27 mouse cellular contexts compared by ENCODE assay signal in genomic region chr7:126765540-126765939, GRCm38 (mm10). TPM values are rescaled to one million over a fixed set of nuclear protein-coding genes. Genes with fewer than 3 reads are reported as not detected.
DNase-seq lines count a peak whose midpoint lies in the region; ATAC-seq lines count a peak whose summit lies in the region.
"Had no signal": no experiment of that assay in that cellular context is flagged by ENCODE, and none has a peak within 500 bp of the region (broad histone marks: within the 10 kb centered on the region; RNA-seq: fewer than 3 reads in every experiment).

No protein-coding gene starts in this region.

- no peak overlapping the region for H3K4me3 ChIP-seq in heart, embryonic 12.5 days
- peak overlapping the region; percentile 67 for H3K4me3 ChIP-seq in megakaryocyte, embryonic 14.5 days (replicated peaks)
- H3K4me3 ChIP-seq in liver, embryonic 16.5 days (ENCODE audit: low read depth, low read length) = no peak overlapping the region
- H3K4me3 ChIP-seq: embryonic facial prominence, embryonic 10.5 days; embryonic facial prominence, embryonic 15.5 days; forebrain, embryonic 13.5 days; hindbrain, embryonic 10.5 days; lung, embryonic 15.5 days; midbrain, embryonic 10.5 days; midbrain, embryonic 15.5 days; stomach, embryonic 15.5 days had no signal

- H3K9me3 ChIP-seq in heart, embryonic 12.5 days (replicated peaks) = no peaks in the 10 kb centered on the region
- H3K9me3 ChIP-seq in megakaryocyte, embryonic 14.5 days = no peaks in the 10 kb centered on the region
- H3K9me3 ChIP-seq in liver, embryonic 16.5 days (replicated peaks; ENCODE audit: control insufficient read depth, low read length) = no peaks in the 10 kb centered on the region
- H3K9me3 ChIP-seq: embryonic facial prominence, embryonic 10.5 days; embryonic facial prominence, embryonic 15.5 days; forebrain, embryonic 13.5 days; hindbrain, embryonic 10.5 days; lung, embryonic 15.5 days; midbrain, embryonic 10.5 days; midbrain, embryonic 15.5 days; stomach, embryonic 15.5 days had no signal

- no peak for DNase-seq in heart, adult 11 months
- DNase-seq in layer of hippocampus, adult 11-12 months (ENCODE audit: low spot score) = no peak
- DNase-seq: adrenal gland, adult 2 months; adrenal gland, postnatal 36 days; gastrocnemius, postnatal 14 days; heart, adult 18-20 months; heart, postnatal 14 days; layer of hippocampus, postnatal 36 days; left cerebral cortex, postnatal 4 days; right cerebral cortex, postnatal 25 days; thymus, adult 18-20 months; thymus, postnatal 36 days had no signal

- H3K27ac ChIP-seq in heart, embryonic 12.5 days (ENCODE audit: poor library complexity, severe bottlenecking) = no peak overlapping the region
- no peak overlapping the region for H3K27ac ChIP-seq in liver, embryonic 16.5 days (ENCODE audit: low read length)
- H3K27ac ChIP-seq: embryonic facial prominence, embryonic 10.5 days; forebrain, embryonic 13.5 days; hindbrain, embryonic 10.5 days; lung, embryonic 15.5 days; midbrain, embryonic 10.5 days; midbrain, embryonic 15.5 days; stomach, embryonic 15.5 days had no signal

- no peaks in the 10 kb centered on the region for H3K27me3 ChIP-seq in heart, embryonic 12.5 days (replicated peaks)
- no peaks in the 10 kb centered on the region for H3K27me3 ChIP-seq in megakaryocyte, embryonic 14.5 days (replicated peaks)
- no peaks in the 10 kb centered on the region for H3K27me3 ChIP-seq in liver, embryonic 16.5 days (ENCODE audit: control insufficient read depth, insufficient read depth, low read depth, low read length)
- H3K27me3 ChIP-seq: embryonic facial prominence, embryonic 15.5 days; forebrain, embryonic 13.5 days; lung, embryonic 15.5 days; midbrain, embryonic 15.5 days; stomach, embryonic 15.5 days had no signal

- no peak overlapping the region for H3K9ac ChIP-seq in heart, embryonic 12.5 days
- H3K9ac ChIP-seq in liver, embryonic 16.5 days (ENCODE audit: low read depth, low read length) = no peak overlapping the region
- H3K9ac ChIP-seq: embryonic facial prominence, embryonic 15.5 days; forebrain, embryonic 13.5 days; lung, embryonic 15.5 days; midbrain, embryonic 15.5 days; stomach, embryonic 15.5 days had no signal

- 79% methylated on average over 9 of the region's 9 CpGs for WGBS in heart, embryonic 12.5 days
- 60% methylated on average over 9 of the region's 9 CpGs for WGBS in liver, embryonic 16.5 days (ENCODE audit: insufficient replicate concordance)

- H3K4me2 ChIP-seq in heart, embryonic 12.5 days = no peak overlapping the region
- no peak overlapping the region for H3K4me2 ChIP-seq in liver, embryonic 16.5 days (ENCODE audit: low read depth, low read length)
- H3K4me2 ChIP-seq: embryonic facial prominence, embryonic 15.5 days; forebrain, embryonic 13.5 days; lung, embryonic 15.5 days; midbrain, embryonic 15.5 days; stomach, embryonic 15.5 days had no signal

- H3K36me3 ChIP-seq in heart, embryonic 12.5 days = peaks cover 81% of the 10 kb centered on the region
- peaks cover 100% of the 10 kb centered on the region for H3K36me3 ChIP-seq in megakaryocyte, embryonic 14.5 days (replicated peaks; ENCODE audit: low read length)
- H3K36me3 ChIP-seq in liver, embryonic 16.5 days (ENCODE audit: control insufficient read depth, insufficient read depth) = peaks cover 8% of the 10 kb centered on the region; the same call in 1 of the 2 replicates

- ATAC-seq in heart, embryonic 12.5 days (ENCODE audit: insufficient number of reproducible peaks, low FRiP score) = 0 out of 2 replicates have a peak, but pooled peaks have one; percentile 4
- no peak for ATAC-seq in megakaryocyte, adult 5-6 weeks (ENCODE audit: poor library complexity, severe bottlenecking)
- ATAC-seq in liver, embryonic 16.5 days (ENCODE audit: low read depth) = 0 out of 2 replicates have a peak, but pooled peaks have one; percentile 11
- no peak for ATAC-seq in monocyte, adult 5-6 weeks (replicated peaks; ENCODE audit: insufficient number of reproducible peaks, low FRiP score, low TSS enrichment, poor library complexity, severe bottlenecking)
- ATAC-seq: CD4-positive, CD25-positive, alpha-beta regulatory T cell, adult 4 months; forebrain, embryonic 13.5 days; hindbrain, embryonic 16.5 days had no signal

- H3K4me1 ChIP-seq in heart, embryonic 12.5 days (replicated peaks) = peaks cover 30% of the 10 kb centered on the region
- peaks cover 77% of the 10 kb centered on the region for H3K4me1 ChIP-seq in megakaryocyte, embryonic 14.5 days
- H3K4me1 ChIP-seq in liver, embryonic 16.5 days (ENCODE audit: control insufficient read depth, low read depth, low read length) = peaks cover 30% of the 10 kb centered on the region

RNA-seq across cellular contexts. Expression of gene Gdpd3, which starts 0.6 kb away (rescaled TPM):
- polyA plus RNA-seq in heart, embryonic 12.5 days (2016; fragmentation: Nextera tagmentation; extraction: Ambion mirVana) = 0.87 and 1.8 TPM in 2 replicates
- 3.4 TPM in 1 of 2 replicates, not detected in the other for polyA plus RNA-seq in megakaryocyte, embryonic 14.5 days (2012; ENCODE audit: insufficient read depth, low replicate concordance)
- 26.8 and 37.3 TPM in 2 replicates for total RNA-seq in megakaryocyte, adult 5-6 weeks (2015)
- 57.9 and 71.4 TPM in 2 replicates for total RNA-seq in megakaryocyte, adult 5-6 weeks (2017)
- 0.36 and 0.55 TPM in 2 replicates for polyA plus RNA-seq in liver, embryonic 16.5 days (2015; fragmentation: Nextera tagmentation; extraction: Ambion mirVana)
- 18.3 to 26.4 TPM (median 23.7 TPM) in 3 replicates for total RNA-seq in monocyte, adult 5-6 weeks (2017)

RNA-seq across cellular contexts. Expression of gene Mapk3, which starts 6.1 kb away (rescaled TPM):
- polyA plus RNA-seq in heart, embryonic 12.5 days (2016; fragmentation: Nextera tagmentation; extraction: Ambion mirVana) = 57.8 and 58.7 TPM in 2 replicates
- polyA plus RNA-seq in megakaryocyte, embryonic 14.5 days (2012; ENCODE audit: insufficient read depth, low replicate concordance) = 213 and 289 TPM in 2 replicates
- 173 and 177 TPM in 2 replicates for total RNA-seq in megakaryocyte, adult 5-6 weeks (2015)
- total RNA-seq in megakaryocyte, adult 5-6 weeks (2017) = 88.3 and 91.1 TPM in 2 replicates
- 19.6 and 22.3 TPM in 2 replicates for polyA plus RNA-seq in liver, embryonic 16.5 days (2015; fragmentation: Nextera tagmentation; extraction: Ambion mirVana)
- total RNA-seq in monocyte, adult 5-6 weeks (2017) = 40.9 to 55.3 TPM (median 48.6 TPM) in 3 replicates

RNA-seq across cellular contexts. Expression of gene Ypel3, which starts 11.2 kb away (rescaled TPM):
- 74.8 and 78.7 TPM in 2 replicates for polyA plus RNA-seq in heart, embryonic 12.5 days (2016; fragmentation: Nextera tagmentation; extraction: Ambion mirVana)
- 284 and 689 TPM in 2 replicates for polyA plus RNA-seq in megakaryocyte, embryonic 14.5 days (2012; ENCODE audit: insufficient read depth, low replicate concordance)
- 196 and 200 TPM in 2 replicates for total RNA-seq in megakaryocyte, adult 5-6 weeks (2015)
- total RNA-seq in megakaryocyte, adult 5-6 weeks (2017) = 91.7 and 117 TPM in 2 replicates
- 102 and 119 TPM in 2 replicates for polyA plus RNA-seq in liver, embryonic 16.5 days (2015; fragmentation: Nextera tagmentation; extraction: Ambion mirVana)
- total RNA-seq in monocyte, adult 5-6 weeks (2017) = 139 to 175 TPM (median 161 TPM) in 3 replicates

RNA-seq across cellular contexts. Expression of gene Tbx6, which starts 15.7 kb away (rescaled TPM):
- 0.27 and 0.33 TPM in 2 replicates for polyA plus RNA-seq in heart, embryonic 12.5 days (2016; fragmentation: Nextera tagmentation; extraction: Ambion mirVana)
- polyA plus RNA-seq in megakaryocyte, embryonic 14.5 days (2012; ENCODE audit: insufficient read depth, low replicate concordance) = 3.0 and 15.0 TPM in 2 replicates
- 0.68 and 1.0 TPM in 2 replicates for total RNA-seq in megakaryocyte, adult 5-6 weeks (2015)
- total RNA-seq in megakaryocyte, adult 5-6 weeks (2017) = 0.98 and 0.99 TPM in 2 replicates
- polyA plus RNA-seq in liver, embryonic 16.5 days (2015; fragmentation: Nextera tagmentation; extraction: Ambion mirVana) = 0.90 and 1.3 TPM in 2 replicates
- 2.0 to 3.8 TPM (median 2.2 TPM) in 3 replicates for total RNA-seq in monocyte, adult 5-6 weeks (2017)

RNA-seq across cellular contexts. Expression of gene Ppp4c, which starts 26.8 kb away (rescaled TPM):
- 181 and 192 TPM in 2 replicates for polyA plus RNA-seq in heart, embryonic 12.5 days (2016; fragmentation: Nextera tagmentation; extraction: Ambion mirVana)
- 46.3 and 115 TPM in 2 replicates for polyA plus RNA-seq in megakaryocyte, embryonic 14.5 days (2012; ENCODE audit: insufficient read depth, low replicate concordance)
- 186 and 196 TPM in 2 replicates for total RNA-seq in megakaryocyte, adult 5-6 weeks (2015)
- total RNA-seq in megakaryocyte, adult 5-6 weeks (2017) = 139 and 154 TPM in 2 replicates
- 82.2 and 91.1 TPM in 2 replicates for polyA plus RNA-seq in liver, embryonic 16.5 days (2015; fragmentation: Nextera tagmentation; extraction: Ambion mirVana)
- total RNA-seq in monocyte, adult 5-6 weeks (2017) = 235 to 253 TPM (median 240 TPM) in 3 replicates

Comparison
In these comparisons a context has a peak if more than half of its experiments do, and no peak if none do; other contexts are left out.
1. ATAC-seq: peak in heart, embryonic 12.5 days (single experiment) and liver, embryonic 16.5 days (single experiment); none in megakaryocyte, adult 5-6 weeks (single experiment) and monocyte, adult 5-6 weeks (single experiment).